Mouse (Mus musculus) gastrocnemius, postnatal 4 days (tissue): ENCODE measurements at regions not wholly inside any gene's neighbourhood (a gene's known extent, or its start where the extent isn't known, plus 50 kb on each side); places are given as distances from the start of the nearest gene placed in this dataset.

ENCODE experiments used
- DNase-seq, 2 experiments: peaks; one replicate each; pipeline ENCODE4 v3.0.0; 2021 to 2022; ENCODE audit warnings: low spot score in 2 of 2, mixed read lengths in 2 of 2

- DNase-seq = peak in 1 of 2 experiments; percentile 27
Observed at GRCm38 (mm10) chr9:120855293-120856050, 73.5 kb upstream of the Ctnnb1 start.

DNA sequence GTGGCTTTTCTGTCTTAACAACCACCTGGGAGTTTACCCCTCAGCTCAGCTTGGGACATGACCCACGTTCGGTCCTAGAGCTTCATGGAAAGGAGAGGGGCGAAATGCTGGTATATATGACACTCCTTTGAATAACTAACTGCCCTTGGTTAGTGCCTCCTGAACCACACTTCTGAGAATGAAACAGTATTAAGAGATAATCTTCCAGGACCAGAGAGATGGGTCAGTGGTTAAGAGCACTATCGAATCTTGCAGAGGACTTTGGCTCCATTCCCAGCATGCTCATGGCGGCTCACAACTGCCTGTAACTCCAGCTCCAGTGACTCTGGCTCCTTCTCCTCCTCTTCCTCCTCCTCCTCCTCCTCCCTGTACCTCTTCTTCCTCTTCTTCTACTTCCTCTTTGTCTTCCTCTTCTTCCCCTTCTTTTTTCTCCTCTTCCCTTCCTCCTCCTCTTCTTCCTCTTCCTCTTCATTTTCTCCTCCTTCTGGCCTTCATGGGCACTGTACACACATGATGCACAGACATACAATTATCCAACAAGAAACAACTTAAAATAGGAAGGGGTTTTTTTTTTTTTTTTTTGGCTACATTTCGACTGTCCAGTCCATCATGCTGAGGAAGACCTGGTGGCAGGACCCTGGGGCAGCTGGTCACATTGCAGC, 71.0 kb upstream of the Ctnnb1 start:
- no peak for DNase-seq

DNA sequence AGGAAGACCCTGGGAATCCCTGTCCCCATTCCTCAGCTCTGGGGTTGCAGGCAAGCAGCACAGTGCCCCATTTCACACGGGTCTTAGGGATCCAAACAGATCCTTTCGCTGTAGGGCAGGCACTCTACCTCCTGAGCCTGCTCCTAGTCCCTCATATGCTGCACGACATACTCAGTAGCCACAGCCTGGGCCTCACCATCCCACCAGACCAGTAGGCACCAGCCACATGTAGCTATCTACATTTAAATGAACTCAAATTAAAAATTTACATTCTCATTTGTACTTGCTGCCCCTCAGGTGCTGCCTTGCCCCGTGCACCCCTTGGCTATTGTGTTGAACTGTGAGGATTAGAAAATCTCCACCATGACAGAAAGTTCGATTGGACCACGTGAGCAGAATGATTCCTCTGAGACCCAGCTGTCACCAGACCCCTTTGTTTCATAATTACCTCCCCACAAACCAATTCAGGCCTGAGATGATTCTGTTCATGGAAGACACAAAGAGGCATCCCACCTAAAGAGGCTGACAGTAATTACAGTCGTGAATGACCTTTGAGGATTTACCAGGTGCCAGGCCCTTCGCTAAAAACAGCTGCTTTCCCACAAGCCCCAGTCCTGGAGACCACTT, 67.9 kb upstream of the Ctnnb1 start:
- DNase-seq = no peak

- no peak for DNase-seq
Observed at GRCm38 (mm10) chr9:120861788-120862345, 67.1 kb upstream of the Ctnnb1 start.

DNA sequence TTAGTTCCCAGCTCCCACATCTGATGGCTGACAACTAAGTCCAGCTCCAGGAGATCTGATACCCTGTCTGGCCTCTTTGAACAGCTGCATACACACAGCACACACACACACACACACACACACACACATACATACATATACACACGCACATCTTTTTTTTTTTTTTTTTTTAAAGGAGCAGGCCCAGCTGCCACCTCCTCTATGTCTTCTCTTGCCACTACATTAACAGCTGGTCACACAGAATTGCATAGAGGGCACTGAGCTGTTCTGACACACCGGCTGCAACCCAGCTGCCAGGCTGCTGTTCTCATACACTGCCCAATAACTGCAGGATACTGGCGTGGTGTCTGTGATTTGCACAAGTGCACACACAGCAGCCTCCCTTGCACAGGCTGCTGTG, 64.6 kb upstream of the Ctnnb1 start:
- no peak for DNase-seq

DNA sequence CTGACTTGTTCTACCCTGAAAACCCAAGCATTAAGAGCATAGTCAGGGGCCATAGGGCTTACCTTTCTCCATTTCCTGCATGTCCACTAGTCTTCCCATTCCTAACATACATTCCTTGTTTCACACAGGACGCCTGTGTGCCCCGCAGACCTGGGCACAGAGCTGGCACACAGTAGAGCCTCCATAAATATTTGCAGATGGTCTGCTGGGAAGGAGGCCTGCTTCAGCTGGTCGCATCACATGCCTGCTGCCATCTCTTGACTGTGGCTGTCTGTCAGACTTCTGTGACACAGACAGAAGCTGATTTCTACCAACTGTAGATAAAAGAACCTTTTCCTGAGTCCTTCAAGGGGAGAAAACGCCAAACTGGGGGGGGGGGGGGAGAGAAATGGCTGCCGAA, 62.8 kb upstream of the Ctnnb1 start:
- DNase-seq = no peak

- DNase-seq = peak in 1 of 2 experiments; percentile 37
Observed at GRCm38 (mm10) chr9:120866709-120867108, 62.3 kb upstream of the Ctnnb1 start.

GRCm38 (mm10) chr9:120867861-120868260, 61.2 kb upstream of the Ctnnb1 start:
- DNase-seq = no peak

DNA sequence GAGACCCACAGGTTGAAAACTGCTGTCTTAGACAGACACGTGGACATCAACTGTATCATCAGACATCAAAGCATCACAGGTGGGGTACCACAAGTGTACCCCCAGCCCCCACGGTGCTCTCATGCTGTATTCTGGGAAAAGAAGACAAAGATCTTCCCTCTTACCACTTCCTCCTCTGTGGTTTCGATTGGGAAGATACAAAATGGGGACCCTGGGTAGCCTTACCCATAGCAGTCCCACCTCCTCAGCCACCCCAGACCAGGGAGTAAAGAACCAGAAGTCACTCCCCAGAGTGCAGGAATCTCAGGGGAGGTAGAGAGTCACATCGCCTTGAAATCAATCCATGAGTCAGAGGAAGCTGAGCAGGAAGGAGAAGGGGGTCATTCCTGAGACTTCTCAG, 60.7 kb upstream of the Ctnnb1 start:
- DNase-seq = no peak

- DNase-seq = peak in 1 of 2 experiments; percentile 29
Observed at GRCm38 (mm10) chr9:120869432-120870081, 59.5 kb upstream of the Ctnnb1 start.

GRCm38 (mm10) chr9:120873293-120873692, 55.7 kb upstream of the Ctnnb1 start:
- DNase-seq = no peak

- DNase-seq = no peak
Observed at GRCm38 (mm10) chr9:120874416-120874976, 54.5 kb upstream of the Ctnnb1 start.

DNA sequence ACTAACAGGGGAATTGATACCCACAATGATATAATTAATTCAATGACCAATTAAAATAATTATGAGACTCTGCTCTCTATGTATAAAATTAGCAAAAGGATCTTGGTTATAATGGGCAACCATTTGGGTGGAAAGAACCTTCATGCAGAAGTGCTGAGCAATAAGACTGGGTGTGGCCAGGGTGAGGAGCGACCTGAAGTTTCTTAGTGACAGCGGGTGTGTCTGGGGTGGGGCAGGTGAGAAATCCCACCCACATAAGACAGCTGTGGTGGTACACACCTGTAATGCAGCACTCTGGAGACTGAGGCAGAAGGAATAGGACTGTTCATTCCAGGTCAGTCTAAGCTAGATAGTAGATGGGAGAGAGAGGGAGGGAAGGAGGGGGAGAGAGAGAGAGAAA, 51.9 kb upstream of the Ctnnb1 start:
- DNase-seq = no peak
